Mouse (Mus musculus) MEL (cell line): ENCODE measurements around the gene Tmem139. TPM values are rescaled to one million over a fixed set of nuclear protein-coding genes. Genes with fewer than 3 reads are reported as not detected.

Experiments used
- DNase-seq: peaks from one replicate; pipeline ENCODE4 v3.0.0; 2011; ENCODE audit warnings: low read depth, low spot score
- H3K27ac ChIP-seq: 2 replicates; pipeline ENCODE4 v1.5.1; 2012; ENCODE audit warnings: low read depth, mild to moderate bottlenecking, control low read depth, low read length, moderate library complexity; ENCODE audit not compliant: control insufficient read depth
- H3K27me3 ChIP-seq, 2 experiments: fragments of 150-350 bp in 1 of 2; sonication (generic) in 1 of 2; 2 replicates each; pipeline ENCODE4 v1.6.1; 2012; ENCODE audit warnings: low read length in 2 of 2, mild to moderate bottlenecking in 2 of 2, improper control_type of control experiment in 1 of 2, moderate library complexity in 1 of 2; ENCODE audit not compliant: insufficient read depth in 2 of 2, control insufficient read depth in 1 of 2
- H3K36me3 ChIP-seq, 2 experiments: 2 replicates each; pipeline ENCODE4 v1.6.1; 2012 to 2014; ENCODE audit warnings: low read length in 2 of 2, improper control_type of control experiment in 1 of 2, inconsistent platforms in 1 of 2, mild to moderate bottlenecking in 1 of 2; ENCODE audit not compliant: insufficient read depth in 2 of 2, control insufficient read depth in 1 of 2
- H3K4me1 ChIP-seq, 2 experiments: fragments of 150-350 bp in 1 of 2; sonication (generic) in 1 of 2; 2 replicates each; pipeline ENCODE4 v1.6.1; 2012; ENCODE audit warnings: low read length in 2 of 2, improper control_type of control experiment in 1 of 2, mild to moderate bottlenecking in 1 of 2; ENCODE audit not compliant: insufficient read depth in 2 of 2, control insufficient read depth in 1 of 2
- H3K4me3 ChIP-seq, 2 experiments: fragments of 150-350 bp in 1 of 2; sonication (generic) in 1 of 2; 2 replicates each; pipeline ENCODE4 v1.5.1; 2012; ENCODE audit warnings: low read depth in 2 of 2, low read length in 2 of 2, mild to moderate bottlenecking in 2 of 2, moderate library complexity in 2 of 2, control low read depth in 1 of 2, improper control_type of control experiment in 1 of 2; ENCODE audit not compliant: control insufficient read depth in 1 of 2, insufficient read depth in 1 of 2
- H3K79me2 ChIP-seq: 2 replicates; pipeline ENCODE4 v1.6.1; 2012; ENCODE audit warnings: mild to moderate bottlenecking, low read length, moderate library complexity; ENCODE audit not compliant: control insufficient read depth, poor library complexity, insufficient read depth
- H3K9ac ChIP-seq: 2 replicates; pipeline ENCODE4 v1.6.1; 2012; ENCODE audit warnings: low read depth, mild to moderate bottlenecking, control low read depth, low read length, moderate library complexity; ENCODE audit not compliant: control insufficient read depth, poor library complexity, severe bottlenecking
- H3K9me3 ChIP-seq: fragments of 150-350 bp; sonication (generic); replicated peaks from 2 replicates; pipeline ENCODE4 v1.6.1; 2012; ENCODE audit warnings: mild to moderate bottlenecking, low read length, improper control_type of control experiment, moderate library complexity; ENCODE audit not compliant: insufficient read depth
- BHLHE40 ChIP-seq: IDR thresholded peaks from 2 replicates; pipeline ENCODE4 v1.6.1; 2012; ENCODE audit warnings: low read depth, mild to moderate bottlenecking, inconsistent platforms, low read length, improper control_type of control experiment, borderline replicate concordance
- CHD1 ChIP-seq: IDR thresholded peaks from 2 replicates; pipeline ENCODE4 v1.6.1; 2012; ENCODE audit warnings: low read depth, mild to moderate bottlenecking, inconsistent platforms, low read length, improper control_type of control experiment
- CHD2 ChIP-seq: IDR thresholded peaks from 2 replicates; pipeline ENCODE4 v1.6.1; 2011; ENCODE audit warnings: low read length, improper control_type of control experiment
- CTCF ChIP-seq, 3 experiments: IDR thresholded peaks in 2 of 3; conservative IDR thresholded peaks in 1 of 3; 2 replicates each; pipeline ENCODE4 v1.5.1; 2011 to 2012; ENCODE audit warnings: low read length in 3 of 3, low read depth in 2 of 3, mild to moderate bottlenecking in 2 of 3, improper control_type of control experiment in 1 of 3, inconsistent platforms in 1 of 3, mixed read lengths in 1 of 3, moderate library complexity in 1 of 3; ENCODE audit not compliant: control insufficient read depth in 1 of 3, insufficient read depth in 1 of 3, poor library complexity in 1 of 3, severe bottlenecking in 1 of 3
- E2F4 ChIP-seq: IDR thresholded peaks from 2 replicates; pipeline ENCODE4 v1.6.1; 2011; ENCODE audit warnings: low read depth, low read length, improper control_type of control experiment, borderline replicate concordance
- EP300 ChIP-seq, 2 experiments: IDR thresholded peaks; 2 replicates each; pipeline ENCODE4 v1.6.1; 2011; ENCODE audit warnings: improper control_type of control experiment in 2 of 2, low read length in 2 of 2, low read depth in 1 of 2, mild to moderate bottlenecking in 1 of 2
- ETS1 ChIP-seq: IDR thresholded peaks from 2 replicates; pipeline ENCODE4 v1.6.1; 2012; ENCODE audit warnings: low read depth, mild to moderate bottlenecking, inconsistent platforms, low read length, improper control_type of control experiment, moderate library complexity
- GABPA ChIP-seq: IDR thresholded peaks from 2 replicates; pipeline ENCODE4 v1.6.1; 2012; ENCODE audit warnings: low read depth, mild to moderate bottlenecking, inconsistent platforms, low read length, improper control_type of control experiment, moderate library complexity
- GATA1 ChIP-seq: IDR thresholded peaks from 2 replicates; pipeline ENCODE4 v1.6.1; 2011; ENCODE audit warnings: low read depth, low read length, improper control_type of control experiment
- HCFC1 ChIP-seq: IDR thresholded peaks from 2 replicates; pipeline ENCODE4 v1.6.1; 2012; ENCODE audit warnings: low read depth, mild to moderate bottlenecking, inconsistent platforms, low read length, improper control_type of control experiment, moderate library complexity
- JUND ChIP-seq: IDR thresholded peaks from 2 replicates; pipeline ENCODE4 v1.6.1; 2011; ENCODE audit warnings: low read depth, mild to moderate bottlenecking, improper control_type of control experiment, low read length
- KAT2A ChIP-seq: conservative IDR thresholded peaks from 2 replicates; pipeline ENCODE4 v1.6.1; 2012; ENCODE audit warnings: low read depth, low read length, improper control_type of control experiment, inconsistent platforms
- MAZ ChIP-seq: IDR thresholded peaks from 2 replicates; pipeline ENCODE4 v1.6.1; 2012; ENCODE audit warnings: low read depth, mild to moderate bottlenecking, inconsistent platforms, low read length, improper control_type of control experiment
- MXI1 ChIP-seq: IDR thresholded peaks from 2 replicates; pipeline ENCODE4 v1.6.1; 2011; ENCODE audit warnings: mild to moderate bottlenecking, low read depth, low read length, improper control_type of control experiment
- MYB ChIP-seq: IDR thresholded peaks from 2 replicates; pipeline ENCODE4 v1.6.1; 2011; ENCODE audit warnings: mild to moderate bottlenecking, low read depth, low read length, improper control_type of control experiment
- MYC ChIP-seq: IDR thresholded peaks from 2 replicates; pipeline ENCODE4 v1.6.1; 2011; ENCODE audit warnings: low read depth, mild to moderate bottlenecking, low read length, improper control_type of control experiment, moderate library complexity
- NELFE ChIP-seq: IDR thresholded peaks from 2 replicates; pipeline ENCODE4 v1.6.1; 2011; ENCODE audit warnings: low read depth, low read length, improper control_type of control experiment
- NRF1 ChIP-seq: IDR thresholded peaks from 2 replicates; pipeline ENCODE4 v1.6.1; 2014; ENCODE audit warnings: low read depth, mild to moderate bottlenecking, inconsistent platforms, low read length, improper control_type of control experiment, moderate library complexity; ENCODE audit not compliant: poor library complexity, insufficient read depth, severe bottlenecking
- POLR2AphosphoS2 ChIP-seq: IDR thresholded peaks from 2 replicates; pipeline ENCODE4 v1.6.1; 2011; ENCODE audit warnings: low read length, improper control_type of control experiment
- POLR2AphosphoS5 ChIP-seq: IDR thresholded peaks from 2 replicates; pipeline ENCODE4 v1.6.1; 2012; ENCODE audit warnings: low read depth, borderline replicate concordance, mild to moderate bottlenecking, inconsistent platforms, low read length, moderate library complexity, mixed read lengths
- RAD21 ChIP-seq: IDR thresholded peaks from 2 replicates; pipeline ENCODE4 v1.6.1; 2011; ENCODE audit warnings: mild to moderate bottlenecking, low read depth, low read length, improper control_type of control experiment
- RCOR1 ChIP-seq: IDR thresholded peaks from 2 replicates; pipeline ENCODE4 v1.6.1; 2012; ENCODE audit warnings: low read depth, mild to moderate bottlenecking, inconsistent platforms, low read length, improper control_type of control experiment
- SIN3A ChIP-seq: IDR thresholded peaks from 2 replicates; pipeline ENCODE4 v1.6.1; 2012; ENCODE audit warnings: low read length, improper control_type of control experiment, inconsistent platforms
- TCF12 ChIP-seq: IDR thresholded peaks from 2 replicates; pipeline ENCODE4 v1.6.1; 2014; ENCODE audit warnings: low read depth, mild to moderate bottlenecking, inconsistent platforms, low read length, improper control_type of control experiment, moderate library complexity
- UBTF ChIP-seq: IDR thresholded peaks from 2 replicates; pipeline ENCODE4 v1.6.1; 2012; ENCODE audit warnings: low read depth, mild to moderate bottlenecking, inconsistent platforms, low read length, improper control_type of control experiment, moderate library complexity, borderline replicate concordance; ENCODE audit not compliant: insufficient read depth
- USF1 ChIP-seq: IDR thresholded peaks from 2 replicates; pipeline ENCODE4 v1.6.1; 2014; ENCODE audit warnings: low read depth, mild to moderate bottlenecking, inconsistent platforms, low read length, improper control_type of control experiment, moderate library complexity
- ZC3H11A ChIP-seq: IDR thresholded peaks from 2 replicates; pipeline ENCODE4 v1.6.1; 2012; ENCODE audit warnings: low read depth, mild to moderate bottlenecking, inconsistent platforms, low read length, improper control_type of control experiment
- ZMIZ1 ChIP-seq: IDR thresholded peaks from 2 replicates; pipeline ENCODE4 v1.6.1; 2012; ENCODE audit warnings: low read depth, mild to moderate bottlenecking, inconsistent platforms, low read length, improper control_type of control experiment, moderate library complexity
- polyA plus RNA-seq, 2 experiments: library from polyadenylated mRNA; stranded (reverse) in 1 of 2; unstranded in 1 of 2; fragments of >175 nt in 1 of 2; fragments of >200 nt in 1 of 2; gene quantifications; 2 replicates each; pipeline versions ENCODE4 v1.2.1 to v1.2.4; 2012; ENCODE audit warnings: low replicate concordance in 2 of 2, low read depth in 1 of 2; ENCODE audit not compliant: insufficient read length in 2 of 2, insufficient read depth in 1 of 2, missing spikeins in 1 of 2
- total RNA-seq: library from RNA; depleted of rRNA; stranded (reverse); fragments of 300-350 nt; gene quantifications from 2 replicates; pipeline ENCODE4 v1.2.3, GENCODE M21; 2012

Tmem139 gene
- total and polyA plus RNA-seq, 3 experiments: 0.08 TPM; not detected in 2

DNA sequence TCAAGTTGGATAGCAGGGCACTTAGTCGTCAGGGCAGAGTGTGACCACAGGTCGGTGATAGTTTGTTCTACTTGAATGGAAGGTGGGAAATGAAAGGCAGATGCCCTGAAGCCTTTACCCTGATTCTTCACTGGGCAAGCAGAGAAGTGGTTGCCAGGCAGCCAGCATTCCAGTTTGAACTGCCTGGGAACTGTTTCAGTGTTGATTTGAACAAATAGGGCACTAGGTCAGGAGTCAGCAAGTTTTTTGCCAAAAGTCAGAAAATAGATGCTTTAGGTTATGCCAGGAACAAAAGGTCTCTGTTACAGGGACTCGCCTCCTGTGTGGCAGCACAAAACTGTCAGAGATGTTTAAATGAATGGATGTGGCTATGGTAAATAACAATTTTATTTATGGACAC lies 39.5 kb upstream of the Tmem139 start:
- no peaks in the 10 kb centered on the region for H3K79me2 ChIP-seq
- no peaks in the 10 kb centered on the region for H3K4me1 ChIP-seq
- H3K36me3 ChIP-seq: no peaks in the 10 kb centered on the region
- H3K27me3 ChIP-seq: no peaks in the 10 kb centered on the region; a peak in 1 of 4 replicates
- H3K9me3 ChIP-seq: no peaks in the 10 kb centered on the region
- H3K4me3 ChIP-seq: no peak overlapping the region
- DNase-seq: no peak
- TF ChIP-seq RCOR1: no peak
- no peak for TF ChIP-seq UBTF
- no peak for TF ChIP-seq USF1
- no peak for TF ChIP-seq CTCF (IDR thresholded peaks at IDR 0.05 in 2 of 3, conservative IDR thresholded peaks at IDR 0.05 in 1 of 3; ENCODE audit: control insufficient read depth in 1 of 3, insufficient read depth in 1 of 3, low read depth in 2 of 3, low read length in 3 of 3, poor library complexity in 1 of 3, severe bottlenecking in 1 of 3)
- TF ChIP-seq MYB: no peak
- TF ChIP-seq E2F4: no peak
- TF ChIP-seq MYC: no peak
- TF ChIP-seq CHD2: no peak
- TF ChIP-seq BHLHE40: no peak
- TF ChIP-seq EP300 (IDR thresholded peaks at IDR 0.05; ENCODE audit: low read depth in 1 of 2, low read length in 2 of 2): no peak
- no peak for TF ChIP-seq MXI1
- no peak for TF ChIP-seq HCFC1
- TF ChIP-seq POLR2AphosphoS5: no peak
- no peak for TF ChIP-seq JUND
- H3K27ac ChIP-seq: no peak overlapping the region
- H3K9ac ChIP-seq: no peak overlapping the region

GRCm38 (mm10) chr6:42225046-42225445 lies 36.7 kb upstream of the Tmem139 start:
- DNase-seq: no peak
- Histone ChIP-seq H3K79me2 (no peaks in the 10 kb centered on the region), H3K4me1 (no peaks in the 10 kb centered on the region), H3K36me3 (no peaks in the 10 kb centered on the region), H3K27ac (no peak overlapping the region), H3K4me3 (no peak overlapping the region), H3K9ac (no peak overlapping the region), H3K27me3 (no peaks in the 10 kb centered on the region; a peak in 1 of 4 replicates), H3K9me3 (no peaks in the 10 kb centered on the region)
- TF ChIP-seq GATA1: no peak
- no peak for TF ChIP-seq ZC3H11A
- TF ChIP-seq NELFE: no peak
- no peak for TF ChIP-seq UBTF
- TF ChIP-seq ZMIZ1: no peak
- TF ChIP-seq USF1: no peak
- no peak for TF ChIP-seq ETS1
- TF ChIP-seq GABPA: no peak
- TF ChIP-seq KAT2A: no peak
- TF ChIP-seq SIN3A: no peak
- TF ChIP-seq JUND: no peak
- no peak for TF ChIP-seq POLR2AphosphoS2
- no peak for TF ChIP-seq CHD2
- TF ChIP-seq TCF12: no peak
- TF ChIP-seq NRF1: no peak
- no peak for TF ChIP-seq MAZ
- no peak for TF ChIP-seq E2F4
- TF ChIP-seq RAD21: no peak
- TF ChIP-seq CHD1: no peak
